ENCODE assay signal across 18 mouse cellular contexts in the genomic region with DNA sequence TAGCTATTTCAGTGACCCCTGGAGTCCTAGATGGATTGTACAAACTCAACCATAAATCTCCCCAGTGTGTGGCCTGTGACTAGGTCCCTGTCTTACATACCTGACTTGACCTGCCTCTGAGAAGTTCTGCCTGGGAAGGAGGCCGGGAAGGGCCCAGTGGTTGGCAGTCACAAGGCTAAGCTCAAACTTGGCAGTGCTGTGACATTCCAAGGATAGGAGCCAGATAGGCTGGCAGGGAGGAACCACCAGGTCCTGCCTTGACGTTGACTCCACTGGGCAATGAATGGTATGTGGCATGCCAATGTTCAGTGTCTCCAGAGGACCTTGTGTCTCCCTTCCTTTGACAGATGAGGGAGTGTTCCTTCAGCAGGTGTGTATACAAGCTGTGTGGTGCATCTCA.
DNase-seq lines count a peak whose midpoint lies in the region; ATAC-seq lines count a peak whose summit lies in the region.
"Had no signal": no experiment of that assay in that cellular context is flagged by ENCODE, and none has a peak within 500 bp of the region (broad histone marks: within the 10 kb centered on the region; RNA-seq: fewer than 3 reads in every experiment).

No protein-coding gene starts in this region.

- H3K4me3 ChIP-seq in heart, embryonic 10.5 days: no peak overlapping the region
- H3K4me3 ChIP-seq in embryonic facial prominence, embryonic 10.5 days: no peak overlapping the region
- H3K4me3 ChIP-seq: forebrain, embryonic 10.5 days; limb, embryonic 15.5 days; midbrain, embryonic 10.5 days had no signal

- H3K9me3 ChIP-seq in heart, embryonic 10.5 days: no peaks in the 10 kb centered on the region
- H3K9me3 ChIP-seq in embryonic facial prominence, embryonic 10.5 days: no peaks in the 10 kb centered on the region
- H3K9me3 ChIP-seq: forebrain, embryonic 10.5 days; limb, embryonic 15.5 days; midbrain, embryonic 10.5 days had no signal

- ATAC-seq in cerebellum, adult (ENCODE audit: insufficient number of reproducible peaks, low FRiP score, low TSS enrichment): no peak
- ATAC-seq: intestine, embryonic 16.5 days; liver, postnatal 0 days had no signal

- DNase-seq in cerebellum, adult 11-12 months: peak; percentile 82
- peak; percentile 11 for DNase-seq in heart, postnatal 4 days
- no peak for DNase-seq in heart, embryonic 10.5 days (ENCODE audit: low spot score)
- DNase-seq in cerebellum, adult 8-10 months: peak; percentile 68
- peak; percentile 19 for DNase-seq in skeletal muscle tissue, adult 2 months (ENCODE audit: low read depth, low spot score)
- DNase-seq in left cerebral cortex, adult 8-10 months (ENCODE audit: low spot score in 2 of 2): no peak
- no peak for DNase-seq in embryonic facial prominence, embryonic 10.5 days (ENCODE audit: low spot score)
- DNase-seq: B cell, adult 2 months; kidney, postnatal 25 days; liver, postnatal 0 days; lung, postnatal 36 days; thymus, postnatal 4 days had no signal

- no peak overlapping the region for H3K27ac ChIP-seq in heart, embryonic 10.5 days
- H3K27ac ChIP-seq in embryonic facial prominence, embryonic 10.5 days (replicated peaks): no peak overlapping the region
- H3K27ac ChIP-seq: forebrain, embryonic 10.5 days; hindbrain, embryonic 14.5 days; limb, embryonic 15.5 days; midbrain, embryonic 10.5 days had no signal

- no peaks in the 10 kb centered on the region for H3K36me3 ChIP-seq in heart, embryonic 10.5 days
- H3K36me3 ChIP-seq in embryonic facial prominence, embryonic 10.5 days (replicated peaks): no peaks in the 10 kb centered on the region
- H3K36me3 ChIP-seq: forebrain, embryonic 10.5 days; midbrain, embryonic 10.5 days had no signal

- peaks cover 45% of the 10 kb centered on the region for H3K27me3 ChIP-seq in heart, embryonic 10.5 days (ENCODE audit: insufficient read depth, poor library complexity, severe bottlenecking)
- peaks cover 26% of the 10 kb centered on the region for H3K27me3 ChIP-seq in embryonic facial prominence, embryonic 10.5 days (replicated peaks; ENCODE audit: low read depth, poor library complexity, severe bottlenecking)

- WGBS in heart, embryonic 10.5 days: 69% methylated on average over 2 of the region's 2 CpGs
- 67% methylated on average over 2 of the region's 2 CpGs for WGBS in embryonic facial prominence, embryonic 10.5 days

- 0 out of 2 replicates have a peak, but pooled peaks cover 4% of the 10 kb centered on the region for H3K4me1 ChIP-seq in heart, embryonic 10.5 days
- H3K4me1 ChIP-seq in embryonic facial prominence, embryonic 10.5 days: peaks cover 28% of the 10 kb centered on the region

Comparison
In these comparisons a context has a peak if more than half of its experiments do, and no peak if none do; other contexts are left out.
1. DNase-seq: peak in cerebellum, adult 11-12 months (single experiment), heart, postnatal 4 days (single experiment), cerebellum, adult 8-10 months (single experiment) and skeletal muscle tissue, adult 2 months (single experiment); none in heart, embryonic 10.5 days (single experiment), left cerebral cortex, adult 8-10 months (0 of 2) and embryonic facial prominence, embryonic 10.5 days (single experiment).